ENCODE assay signal across 8 mouse cellular contexts in genomic region chr4:133211751-133212561, GRCm38 (mm10). TPM values are rescaled to one million over a fixed set of nuclear protein-coding genes. Genes with fewer than 3 reads are reported as not detected.
DNase-seq lines count a peak whose midpoint lies in the region; ATAC-seq lines count a peak whose summit lies in the region.

Cd164l2 (plus strand) TSS chr4:133212131.
Gpr3 (minus strand) TSS chr4:133212536.

- peak within 1 kb of the TSS; percentile 95 for H3K4me2 ChIP-seq in hindbrain, embryonic 13.5 days
- peak within 1 kb of the TSS; percentile 98 for H3K4me2 ChIP-seq in midbrain, embryonic 16.5 days (ENCODE audit: low read length)

- peak within 1 kb of the TSS; percentile 66 for H3K4me3 ChIP-seq in hindbrain, embryonic 13.5 days
- H3K4me3 ChIP-seq in midbrain, embryonic 16.5 days (ENCODE audit: low read depth, low read length), result peak within 1 kb of the TSS; percentile 75

- peak within 1 kb of the TSS; percentile 81 for H3K9ac ChIP-seq in hindbrain, embryonic 13.5 days
- H3K9ac ChIP-seq in midbrain, embryonic 16.5 days (ENCODE audit: low read depth, low read length), result peak within 1 kb of the TSS; percentile 78

- WGBS in hindbrain, embryonic 13.5 days, result 2% methylated on average over 51 of the region's 52 CpGs
- 1% methylated on average over 50 of the region's 52 CpGs for WGBS in midbrain, embryonic 16.5 days

- no peaks in the 10 kb centered on the region for H3K9me3 ChIP-seq in hindbrain, embryonic 13.5 days
- H3K9me3 ChIP-seq in midbrain, embryonic 16.5 days (replicated peaks; ENCODE audit: control insufficient read depth, low read length, poor library complexity, severe bottlenecking), result no peaks in the 10 kb centered on the region

- H3K27ac ChIP-seq in hindbrain, embryonic 13.5 days, result no peak within 1 kb of the TSS
- H3K27ac ChIP-seq in midbrain, embryonic 16.5 days (ENCODE audit: low read length), result no peak within 1 kb of the TSS

- H3K4me1 ChIP-seq in hindbrain, embryonic 13.5 days (replicated peaks), result peaks cover 19% of the 10 kb centered on the region
- peaks cover 8% of the 10 kb centered on the region for H3K4me1 ChIP-seq in midbrain, embryonic 16.5 days (ENCODE audit: control insufficient read depth, insufficient read depth, low read length)

- ATAC-seq in hindbrain, embryonic 13.5 days (ENCODE audit: low FRiP score), result peak; percentile 74
- peak; percentile 68 for ATAC-seq in midbrain, embryonic 16.5 days

- peak; percentile 65 for DNase-seq in cerebellum, adult 11-12 months
- DNase-seq in cerebellum, postnatal 4 days (ENCODE audit: low spot score in 2 of 2), result no peak
- peak; percentile 56 for DNase-seq in right cerebral cortex, postnatal 25 days
- no peak for DNase-seq in right cerebral cortex, postnatal 10 days (ENCODE audit: low spot score in 2 of 2)
- no peak for DNase-seq in urinary bladder, adult 2 months (ENCODE audit: low spot score)
- DNase-seq in urinary bladder, postnatal 4 days (ENCODE audit: low spot score in 2 of 2), result no peak

- peaks cover 62% of the 10 kb centered on the region for H3K27me3 ChIP-seq in hindbrain, embryonic 13.5 days
- H3K27me3 ChIP-seq in midbrain, embryonic 16.5 days (ENCODE audit: control insufficient read depth, insufficient read depth, low read depth, low read length), result peaks cover 13% of the 10 kb centered on the region

- no peaks in the 10 kb centered on the region for H3K36me3 ChIP-seq in hindbrain, embryonic 13.5 days
- H3K36me3 ChIP-seq in midbrain, embryonic 16.5 days (ENCODE audit: control insufficient read depth, insufficient read depth, low read length), result no peaks in the 10 kb centered on the region

RNA-seq across cellular contexts. Expression of gene Cd164l2, which starts in this region (rescaled TPM):
- 0.78 and 2.5 TPM in 2 replicates for polyA plus RNA-seq in hindbrain, embryonic 13.5 days (2015; fragmentation: Nextera tagmentation; extraction: Ambion mirVana)
- 3.8 and 4.1 TPM in 2 replicates for polyA plus RNA-seq in midbrain, embryonic 16.5 days (2015; fragmentation: Nextera tagmentation; extraction: Ambion mirVana)
- 1.5 and 2.1 TPM in 2 replicates for polyA plus RNA-seq in urinary bladder, adult 2 months (2012; rRNA removed)

RNA-seq across cellular contexts. Expression of gene Gpr3, which starts in this region (rescaled TPM):
- polyA plus RNA-seq in hindbrain, embryonic 13.5 days (2015; fragmentation: Nextera tagmentation; extraction: Ambion mirVana), result 0.52 and 1.4 TPM in 2 replicates
- 1.5 and 2.0 TPM in 2 replicates for polyA plus RNA-seq in midbrain, embryonic 16.5 days (2015; fragmentation: Nextera tagmentation; extraction: Ambion mirVana)
- polyA plus RNA-seq in urinary bladder, adult 2 months (2012; rRNA removed), result 0.15 and 0.36 TPM in 2 replicates

Comparison
In these comparisons a context has a peak if more than half of its experiments do, and no peak if none do; other contexts are left out.
1. DNase-seq: peak in cerebellum, adult 11-12 months (single experiment) and right cerebral cortex, postnatal 25 days (single experiment); none in cerebellum, postnatal 4 days (0 of 2), right cerebral cortex, postnatal 10 days (0 of 2), urinary bladder, adult 2 months (single experiment) and urinary bladder, postnatal 4 days (0 of 2).